Mouse (Mus musculus): ENCODE data around the gene Btla. TPM values are rescaled to one million over a fixed set of nuclear protein-coding genes. Genes with fewer than 3 reads are reported as not detected.

Btla gene
- under 1 TPM; 0.12 to 0.19 TPM for total RNA-seq (2021)

- DNase-seq (ENCODE audit: extremely low spot score in 1 of 2, low spot score in 1 of 2): no peak
These were observed at the start of gene Btla for GRCm38 (mm10) chr16:45223648-45224388. Gene Btla, plus strand, starts transcription at chr16:45224315.

- DNase-seq (ENCODE audit: extremely low spot score in 1 of 2, low spot score in 1 of 2): no peak
These were observed 45.6 kb upstream of the Btla start for GRCm38 (mm10) chr16:45178552-45178951.

GRCm38 (mm10) chr16:45181824-45182223 lies 42.3 kb upstream of the Btla start:
- no peak for DNase-seq (ENCODE audit: extremely low spot score in 1 of 2, low spot score in 1 of 2)

GRCm38 (mm10) chr16:45192613-45193012 lies 31.5 kb upstream of the Btla start:
- peak; percentile 36 to 85 for DNase-seq (ENCODE audit: extremely low spot score in 1 of 2, low spot score in 1 of 2)

- DNase-seq (ENCODE audit: extremely low spot score in 1 of 2, low spot score in 1 of 2): peak; percentile 25 to 65
These were observed 27.3 kb upstream of the Btla start for GRCm38 (mm10) chr16:45196816-45197215.

GRCm38 (mm10) chr16:45201395-45201794 lies 22.7 kb upstream of the Btla start:
- no peak for DNase-seq (ENCODE audit: extremely low spot score in 1 of 2, low spot score in 1 of 2)

- DNase-seq (ENCODE audit: extremely low spot score in 1 of 2, low spot score in 1 of 2): no peak
These were observed 19.7 kb upstream of the Btla start for GRCm38 (mm10) chr16:45204438-45204837.

- no peak for DNase-seq (ENCODE audit: extremely low spot score in 1 of 2, low spot score in 1 of 2)
These were observed 19.1 kb upstream of the Btla start for GRCm38 (mm10) chr16:45204859-45205670.

- DNase-seq (ENCODE audit: extremely low spot score in 1 of 2, low spot score in 1 of 2): no peak
These were observed 2.1 kb upstream of the Btla start for GRCm38 (mm10) chr16:45222016-45222415.

- no peak for DNase-seq (ENCODE audit: extremely low spot score in 1 of 2, low spot score in 1 of 2)
These were observed 1.3 kb upstream of the Btla start for GRCm38 (mm10) chr16:45222771-45223170.

GRCm38 (mm10) chr16:45224431-45225008 lies 405 bp downstream of the Btla start:
- no peak for DNase-seq (ENCODE audit: extremely low spot score in 1 of 2, low spot score in 1 of 2)

- no peak for DNase-seq (ENCODE audit: extremely low spot score in 1 of 2, low spot score in 1 of 2)
These were observed 2.9 kb downstream of the Btla start for GRCm38 (mm10) chr16:45227002-45227401.

- DNase-seq (ENCODE audit: extremely low spot score in 1 of 2, low spot score in 1 of 2): no peak
These were observed 7.2 kb downstream of the Btla start for GRCm38 (mm10) chr16:45231296-45231695.

GRCm38 (mm10) chr16:45233007-45233406 lies 8.9 kb downstream of the Btla start:
- no peak for DNase-seq (ENCODE audit: extremely low spot score in 1 of 2, low spot score in 1 of 2)

GRCm38 (mm10) chr16:45242700-45243099 lies 18.6 kb downstream of the Btla start:
- no peak for DNase-seq (ENCODE audit: extremely low spot score in 1 of 2, low spot score in 1 of 2)

- DNase-seq (ENCODE audit: extremely low spot score in 1 of 2, low spot score in 1 of 2): no peak
These were observed 20.9 kb downstream of the Btla start for GRCm38 (mm10) chr16:45244930-45245472.

- no peak for DNase-seq (ENCODE audit: extremely low spot score in 1 of 2, low spot score in 1 of 2)
These were observed 25.6 kb downstream of the Btla start for GRCm38 (mm10) chr16:45249761-45250160.

GRCm38 (mm10) chr16:45250317-45250716 lies 26.2 kb downstream of the Btla start:
- no peak for DNase-seq (ENCODE audit: extremely low spot score in 1 of 2, low spot score in 1 of 2)

- DNase-seq (ENCODE audit: extremely low spot score in 1 of 2, low spot score in 1 of 2): no peak
These were observed 27.8 kb downstream of the Btla start for GRCm38 (mm10) chr16:45251773-45252413.

GRCm38 (mm10) chr16:45255183-45255861 lies 31.2 kb downstream of the Btla start:
- no peak for DNase-seq (ENCODE audit: extremely low spot score in 1 of 2, low spot score in 1 of 2)

Data from layer of hippocampus, postnatal 25 days (tissue).